Mouse (Mus musculus) lung, adult 10 weeks (tissue): Measurements from ENCODE around the gene Ppp1r2. TPM values are rescaled to one million over a fixed set of nuclear protein-coding genes. Genes with fewer than 3 reads are reported as not detected.

Experiments used
- polyA plus RNA-seq: library from polyadenylated mRNA; stranded (reverse); fragments of 350-450 nt; fragmentation: Illumina TruSeq; extraction: RNeasy Lipid Tissue Mini Kit (QIAGEN cat#74804); gene quantifications from one replicate; pipeline ENCODE4 v1.2.3, GENCODE M21; 2014; ENCODE audit warnings: low read depth, low replicate concordance; ENCODE audit not compliant: insufficient read depth

The Ppp1r2 gene
- 109 TPM for polyA plus RNA-seq

DNA sequence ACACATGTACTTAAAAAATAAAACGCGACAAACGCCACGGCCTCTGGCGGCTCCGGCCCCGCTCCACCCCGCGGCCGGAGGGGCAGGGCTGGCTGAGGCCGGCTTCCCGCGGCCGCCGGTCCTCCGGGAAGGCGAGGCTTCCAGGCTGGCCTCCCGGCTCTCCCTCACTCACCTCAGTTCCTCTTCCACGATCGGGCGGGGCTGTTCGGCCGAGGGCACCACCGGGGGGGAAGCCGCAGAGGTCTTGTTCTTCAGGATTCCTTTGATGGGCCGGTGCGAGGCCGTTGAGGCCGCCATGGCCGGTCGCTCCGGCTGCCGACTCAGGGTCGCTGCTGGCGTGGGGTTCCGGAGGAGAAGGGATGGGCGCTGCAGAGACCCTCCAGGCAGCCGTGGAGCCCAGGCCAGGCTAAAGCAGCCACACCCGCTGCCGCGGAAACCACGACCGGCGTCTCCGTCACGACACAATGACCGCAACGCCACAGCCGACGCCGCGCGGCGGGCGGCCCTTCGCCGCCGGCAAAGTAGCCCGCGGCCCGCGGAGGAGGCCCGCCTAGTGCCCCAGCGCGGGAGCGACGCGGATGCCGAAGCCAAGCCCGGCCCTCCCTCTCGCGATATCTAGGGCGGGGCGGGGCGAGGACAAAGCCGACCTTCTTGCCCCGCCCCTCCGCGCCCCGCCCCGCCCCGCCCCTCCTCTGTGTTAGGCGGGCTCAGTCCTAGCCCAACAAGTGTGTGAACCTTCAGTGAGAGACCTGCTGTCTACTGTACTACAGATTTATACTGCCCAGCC, at the start of gene Ppp1r2:
Gene Ppp1r2 (minus strand): TSS at position 604 of the 787 bp plus-strand sequence.

DNA sequence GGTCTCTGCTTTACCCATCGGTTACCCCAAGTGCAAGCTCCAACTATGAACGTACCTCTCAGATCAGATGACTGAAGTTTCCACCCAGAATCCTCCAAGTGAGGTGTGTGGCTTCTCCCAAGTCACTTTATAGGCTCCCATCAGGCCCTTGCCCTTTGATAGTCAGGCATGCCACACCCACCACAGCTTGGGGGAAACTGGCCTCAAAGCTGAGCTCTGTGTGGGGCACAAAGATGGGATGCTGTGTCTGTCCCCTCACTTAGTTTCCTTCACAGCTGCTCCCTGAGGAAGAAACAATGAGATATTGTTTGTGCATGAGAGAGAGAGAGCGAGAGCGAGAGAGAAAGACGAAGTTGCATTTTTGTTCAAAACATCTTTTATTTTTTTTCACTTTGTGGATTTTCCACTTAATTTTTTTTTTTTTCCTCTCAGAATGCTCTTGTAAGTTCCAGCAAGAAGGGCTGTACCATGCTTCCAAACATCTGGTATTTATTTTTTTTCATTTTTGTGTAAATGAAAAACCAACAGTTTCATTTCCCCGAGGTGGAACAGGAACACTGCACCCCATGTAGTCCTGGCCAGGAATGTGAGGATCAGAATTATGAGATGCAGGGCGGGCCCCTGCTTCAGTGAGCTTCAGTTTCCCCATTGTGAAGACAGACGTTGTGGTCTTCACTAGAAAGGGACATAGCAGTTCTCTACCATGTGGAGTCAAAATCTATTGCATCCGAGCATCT, 39.6 kb upstream of the Ppp1r2 start, which contains the start of gene Apod:
Gene Apod (minus strand): TSS at position 312 of the 737 bp plus-strand sequence.

Other genes with a start within 250 kb of the Ppp1r2 start
- 7.8 TPM for gene Xxylt1, start 193.8 kb downstream of the Ppp1r2 start, polyA plus RNA-seq
- gene Acap2, start 74.0 kb downstream of the Ppp1r2 start, polyA plus RNA-seq = 16.8 TPM
- 10.8 TPM for gene Apod, start 39.5 kb upstream of the Ppp1r2 start, polyA plus RNA-seq
- gene Bdh1, start 147.0 kb upstream of the Ppp1r2 start, polyA plus RNA-seq = 4.3 TPM